Mouse (Mus musculus) intestine, embryonic 16.5 days (tissue): Measurements from ENCODE around the gene Igf2bp1. TPM values are rescaled to one million over a fixed set of nuclear protein-coding genes. Genes with fewer than 3 reads are reported as not detected.
"Not testable (repeated sequence)": the region's sequence is repeated elsewhere in the genome, so short reads cannot be mapped to it uniquely, and the experiment has no call there.

Experiments
- ATAC-seq: fragments of 200-750 bp; cut with Nextera tagmentation; 2 replicates; pipeline ENCODE4 v1.8.0; 2017; ENCODE audit warnings: moderate TSS enrichment, moderate library complexity
- H3K27ac ChIP-seq: fragments of 300-500 bp; sonication (generic); 2 replicates; pipeline ENCODE4 v1.5.1; 2014; ENCODE audit warnings: mild to moderate bottlenecking, low read length
- H3K27me3 ChIP-seq: fragments of 300-500 bp; sonication (generic); replicated peaks from 2 replicates; pipeline ENCODE4 v1.6.1; 2014; ENCODE audit warnings: low read length, control low read depth, mixed read lengths; ENCODE audit not compliant: control insufficient read depth, insufficient read depth
- H3K36me3 ChIP-seq: fragments of 300-500 bp; sonication (generic); 2 replicates; pipeline ENCODE4 v1.6.1; 2014; ENCODE audit warnings: low read length, control low read depth; ENCODE audit not compliant: control insufficient read depth, insufficient read depth
- H3K4me1 ChIP-seq: fragments of 300-500 bp; sonication (generic); 2 replicates; pipeline ENCODE4 v1.6.1; 2014; ENCODE audit warnings: low read length, control low read depth, mixed read lengths; ENCODE audit not compliant: control insufficient read depth, insufficient read depth
- H3K4me2 ChIP-seq: fragments of 300-500 bp; sonication (generic); 2 replicates; pipeline ENCODE4 v1.6.1; 2014; ENCODE audit warnings: low read depth, low read length, control low read depth
- H3K4me3 ChIP-seq: fragments of 300-500 bp; sonication (generic); 2 replicates; pipeline ENCODE4 v1.5.1; 2014; ENCODE audit warnings: mild to moderate bottlenecking, low read length
- H3K9ac ChIP-seq: fragments of 300-500 bp; sonication (generic); 2 replicates; pipeline ENCODE4 v1.6.1; 2014; ENCODE audit warnings: low read depth, low read length
- H3K9me3 ChIP-seq: fragments of 300-500 bp; sonication (generic); 2 replicates; pipeline ENCODE4 v1.6.1; 2016; ENCODE audit warnings: low read length, control low read depth; ENCODE audit not compliant: control insufficient read depth
- WGBS: fragments of 180-500 bp; shearing (Covaris S2); extraction: QIAGEN DNeasy Blood & Tissue Kit; methylation state at CpG from one replicate; pipeline ENCODE4 v1.1.7; 2014; 5-methylcytosine and 5-hydroxymethylcytosine counted together
- polyA plus RNA-seq: library from polyadenylated mRNA; unstranded; fragments of >200 nt; fragmentation: Nextera tagmentation; extraction: Ambion mirVana; gene quantifications from 2 replicates; pipeline ENCODE4 v1.2.1, GENCODE M21; 2015

Igf2bp1 gene
- polyA plus RNA-seq, 1 experiment from 2014 or later = 41.0 TPM

GRCm38 (mm10) chr11:95939828-95940507, 65.8 kb downstream of the Igf2bp1 start:
- peak; percentile 76 for ATAC-seq
- H3K36me3 ChIP-seq = no peaks in the 10 kb centered on the region
- no peaks in the 10 kb centered on the region; the same call in 1 of the 2 replicates for H3K4me1 ChIP-seq
- H3K27ac ChIP-seq = no peak overlapping the region
- no peaks in the 10 kb centered on the region for H3K27me3 ChIP-seq
- no peaks in the 10 kb centered on the region for H3K9me3 ChIP-seq
- no peak overlapping the region for H3K9ac ChIP-seq
- H3K4me3 ChIP-seq = no peak overlapping the region
- 31% methylated on average over 11 of the region's 11 CpGs for WGBS
- no peak overlapping the region for H3K4me2 ChIP-seq

DNA sequence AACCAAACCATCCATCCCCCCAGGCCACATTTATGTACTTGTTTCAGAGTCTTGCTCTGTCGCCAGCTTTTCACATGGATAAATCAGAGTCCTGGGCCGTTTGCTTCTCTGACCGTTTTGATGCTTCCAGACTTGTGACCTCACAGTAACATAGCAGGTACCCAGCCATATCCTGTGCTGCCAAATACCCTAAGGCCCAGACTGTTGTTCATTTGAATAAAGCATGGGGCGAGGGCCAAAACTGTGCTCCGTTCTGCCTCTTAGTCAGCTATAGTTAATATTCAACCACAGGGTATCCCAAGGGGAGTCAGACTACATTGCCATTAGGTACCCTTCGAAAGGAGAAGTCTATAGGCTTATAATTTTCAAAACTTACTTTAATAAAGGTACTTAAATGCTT, 69.3 kb downstream of the Igf2bp1 start:
- Histone ChIP-seq H3K9ac (no peak overlapping the region), H3K9me3 (no peaks in the 10 kb centered on the region), H3K27me3 (no peaks in the 10 kb centered on the region), H3K27ac (no peak overlapping the region), H3K4me3 (no peak overlapping the region), H3K4me1 (no peaks in the 10 kb centered on the region; the same call in 1 of the 2 replicates), H3K36me3 (no peaks in the 10 kb centered on the region), H3K4me2 (no peak overlapping the region)
- ATAC-seq = no peak
- WGBS = 67% methylated on average over 6 of the region's 6 CpGs

DNA sequence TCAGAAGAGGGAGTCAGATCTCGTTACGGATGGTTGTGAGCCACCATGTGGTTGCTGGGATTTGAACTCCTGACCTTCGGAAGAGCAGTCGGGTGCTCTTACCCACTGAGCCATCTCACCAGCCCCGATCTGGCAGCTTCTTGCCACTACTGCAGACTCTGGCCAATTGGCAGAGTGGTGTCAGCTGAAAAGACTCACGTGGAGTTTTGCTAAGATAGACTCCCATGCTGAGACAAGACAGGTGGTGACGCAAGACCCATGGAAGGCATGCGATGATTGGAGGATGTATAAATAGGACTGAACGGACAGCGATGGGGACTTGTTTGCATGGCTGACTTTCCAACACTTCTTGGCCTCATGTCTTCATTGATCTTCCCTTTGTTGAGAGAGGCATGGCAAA, 73.6 kb downstream of the Igf2bp1 start:
- not testable (repeated sequence) for H3K4me2 ChIP-seq, ATAC-seq, H3K27me3 ChIP-seq, H3K4me1 ChIP-seq, H3K9me3 ChIP-seq, H3K9ac ChIP-seq, H3K27ac ChIP-seq, H3K36me3 ChIP-seq, H3K4me3 ChIP-seq
- 86% methylated on average over 8 of the region's 10 CpGs for WGBS

- no peaks in the 10 kb centered on the region for H3K27me3 ChIP-seq
- H3K4me3 ChIP-seq = no peak overlapping the region
- peak; percentile 7 for ATAC-seq
- H3K9ac ChIP-seq = no peak overlapping the region
- WGBS = 70% methylated on average over 4 of the region's 4 CpGs
- peaks cover 4% of the 10 kb centered on the region; the same call in 1 of the 2 replicates for H3K9me3 ChIP-seq
- H3K4me1 ChIP-seq = no peaks in the 10 kb centered on the region; the same call in 1 of the 2 replicates
- H3K36me3 ChIP-seq = no peaks in the 10 kb centered on the region
- no peak overlapping the region for H3K4me2 ChIP-seq
- peak overlapping the region; percentile 49 for H3K27ac ChIP-seq
Observed at GRCm38 (mm10) chr11:95926398-95926797, 79.3 kb downstream of the Igf2bp1 start.

- 42% methylated on average over 5 of the region's 5 CpGs for WGBS
- H3K27me3 ChIP-seq = no peaks in the 10 kb centered on the region
- peak overlapping the region; percentile 49 for H3K27ac ChIP-seq
- no peak overlapping the region for H3K4me3 ChIP-seq
- H3K9me3 ChIP-seq = peaks cover 4% of the 10 kb centered on the region; the same call in 1 of the 2 replicates
- no peaks in the 10 kb centered on the region; the same call in 1 of the 2 replicates for H3K4me1 ChIP-seq
- no peaks in the 10 kb centered on the region for H3K36me3 ChIP-seq
- no peak overlapping the region for H3K9ac ChIP-seq
- peak; percentile 81 for ATAC-seq
- H3K4me2 ChIP-seq = no peak overlapping the region
Observed at GRCm38 (mm10) chr11:95925976-95926375, 79.8 kb downstream of the Igf2bp1 start.

DNA sequence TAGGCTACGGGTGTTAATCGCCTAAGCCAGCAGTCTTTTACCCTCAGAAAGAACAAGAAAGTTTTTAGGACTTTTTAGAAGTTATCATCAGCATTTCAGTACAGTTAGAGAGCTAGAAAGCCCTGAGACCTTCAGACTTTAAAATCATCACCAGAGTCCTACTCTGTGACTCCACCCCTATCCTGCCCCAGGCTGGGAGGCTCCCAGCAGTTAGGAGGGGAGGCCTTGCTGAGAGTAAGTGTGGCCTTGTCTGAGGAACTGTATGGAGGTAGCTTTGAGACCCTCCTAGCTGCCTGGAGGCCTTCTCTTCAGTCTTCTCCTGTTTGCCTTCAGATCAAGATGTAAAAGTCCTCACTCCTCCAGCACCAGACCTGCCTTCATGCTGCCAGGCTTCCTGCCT, 81.5 kb downstream of the Igf2bp1 start:
- no peaks in the 10 kb centered on the region for H3K36me3 ChIP-seq
- ATAC-seq = peak; percentile 59
- peak overlapping the region; percentile 36; the same call in 1 of the 2 replicates for H3K9ac ChIP-seq
- H3K27ac ChIP-seq = peak overlapping the region; percentile 88
- H3K9me3 ChIP-seq = peaks cover 4% of the 10 kb centered on the region; the same call in 1 of the 2 replicates
- H3K4me2 ChIP-seq = peak overlapping the region; percentile 14
- 15% methylated on average over 2 of the region's 2 CpGs for WGBS
- H3K27me3 ChIP-seq = no peaks in the 10 kb centered on the region
- H3K4me3 ChIP-seq = no peak overlapping the region
- H3K4me1 ChIP-seq = no peaks in the 10 kb centered on the region; the same call in 1 of the 2 replicates

- H3K27ac ChIP-seq, H3K9me3 ChIP-seq, H3K27me3 ChIP-seq, H3K4me3 ChIP-seq, H3K36me3 ChIP-seq, H3K4me2 ChIP-seq, H3K4me1 ChIP-seq, H3K9ac ChIP-seq: not testable (repeated sequence)
- WGBS = 3% methylated on average over 3 of the region's 6 CpGs
- ATAC-seq = peak; percentile 67
Observed at GRCm38 (mm10) chr11:95923477-95923876, 82.3 kb downstream of the Igf2bp1 start.

- Histone ChIP-seq H3K4me2 (0 out of 2 replicates have a peak overlapping the region, but pooled peaks have one; percentile 7), H3K4me1 (peaks cover 2% of the 10 kb centered on the region), H3K9ac (no peak overlapping the region), H3K4me3 (no peak overlapping the region), H3K27ac (peak overlapping the region; percentile 75), H3K27me3 (no peaks in the 10 kb centered on the region), H3K9me3 (no peaks in the 10 kb centered on the region), H3K36me3 (no peaks in the 10 kb centered on the region)
- peak; percentile 53 for ATAC-seq
- 35% methylated on average over 12 of the region's 12 CpGs for WGBS
Observed at GRCm38 (mm10) chr11:95921991-95922621, 83.6 kb downstream of the Igf2bp1 start.

- Histone ChIP-seq H3K27ac (no peak overlapping the region), H3K4me3 (no peak overlapping the region), H3K36me3 (no peaks in the 10 kb centered on the region), H3K9ac (no peak overlapping the region), H3K27me3 (peaks cover 5% of the 10 kb centered on the region), H3K4me2 (peak overlapping the region; percentile 44), H3K4me1 (peaks cover 4% of the 10 kb centered on the region), H3K9me3 (no peaks in the 10 kb centered on the region)
- ATAC-seq = no peak
- 20% methylated on average over 5 of the region's 5 CpGs for WGBS
Observed at GRCm38 (mm10) chr11:95916426-95916825, 89.3 kb downstream of the Igf2bp1 start.
